ENCODE assay signal across 16 mouse cellular contexts in genomic region chr1:40275285-40276013, GRCm38 (mm10). TPM values are rescaled to one million over a fixed set of nuclear protein-coding genes. Genes with fewer than 3 reads are reported as not detected.
A peak's percentile ranks its signal among the peaks of the same experiment; 100 is the strongest.
DNase-seq lines count a peak whose midpoint lies in the region; ATAC-seq lines count a peak whose summit lies in the region.
"Had no signal": no experiment of that assay in that cellular context is flagged by ENCODE, and none has a peak within 500 bp of the region (broad histone marks: within the 10 kb centered on the region; RNA-seq: fewer than 3 reads in every experiment).

No protein-coding gene starts in this region.

- no peak for DNase-seq in intestine, embryonic 14.5 days (ENCODE audit: low spot score)
- no peak for DNase-seq in lung, adult 18-20 months
- peak; percentile 68 for DNase-seq in fibroblast of lung, adult 2 months (ENCODE audit: low read depth)
- DNase-seq in hindbrain, embryonic 14.5 days (ENCODE audit: low spot score) = no peak
- no peak for DNase-seq in spleen, postnatal 36 days (ENCODE audit: low spot score in 2 of 2)
- DNase-seq: adrenal gland, postnatal 25 days; cerebellum, postnatal 10 days; layer of hippocampus, postnatal 36 days; left cerebral cortex, postnatal 4 days; midbrain, embryonic 14.5 days; thymus, postnatal 25 days had no signal

- no peak overlapping the region for H3K4me3 ChIP-seq in intestine, embryonic 14.5 days (ENCODE audit: low read depth, low read length)
- H3K4me3 ChIP-seq in intestine, embryonic 15.5 days (replicated peaks) = no peak overlapping the region
- no peak overlapping the region for H3K4me3 ChIP-seq in lung, embryonic 16.5 days (ENCODE audit: low read length)
- H3K4me3 ChIP-seq in hindbrain, embryonic 14.5 days (replicated peaks; ENCODE audit: low read length) = no peak overlapping the region
- H3K4me3 ChIP-seq: heart, embryonic 13.5 days had no signal

- WGBS in intestine, embryonic 14.5 days = 61% methylated on average over 10 of the region's 10 CpGs
- 60% methylated on average over 10 of the region's 10 CpGs for WGBS in intestine, embryonic 15.5 days
- WGBS in lung, embryonic 16.5 days = 43% methylated on average over 10 of the region's 10 CpGs
- 77% methylated on average over 10 of the region's 10 CpGs for WGBS in hindbrain, embryonic 14.5 days

- no peaks in the 10 kb centered on the region for H3K27me3 ChIP-seq in intestine, embryonic 14.5 days (replicated peaks; ENCODE audit: control insufficient read depth, insufficient read depth, low read length)
- no peaks in the 10 kb centered on the region for H3K27me3 ChIP-seq in intestine, embryonic 15.5 days (replicated peaks)
- H3K27me3 ChIP-seq in lung, embryonic 16.5 days (ENCODE audit: control insufficient read depth, insufficient read depth, low read depth, low read length) = no peaks in the 10 kb centered on the region
- no peaks in the 10 kb centered on the region for H3K27me3 ChIP-seq in hindbrain, embryonic 14.5 days (ENCODE audit: control insufficient read depth, insufficient read depth, low read length)
- H3K27me3 ChIP-seq: heart, embryonic 13.5 days had no signal

- H3K9me3 ChIP-seq in intestine, embryonic 14.5 days (ENCODE audit: control insufficient read depth, low read length) = no peaks in the 10 kb centered on the region
- H3K9me3 ChIP-seq in intestine, embryonic 15.5 days = no peaks in the 10 kb centered on the region
- no peaks in the 10 kb centered on the region for H3K9me3 ChIP-seq in lung, embryonic 16.5 days (ENCODE audit: control insufficient read depth, low read length)
- no peaks in the 10 kb centered on the region for H3K9me3 ChIP-seq in hindbrain, embryonic 14.5 days (ENCODE audit: control insufficient read depth, low read length)
- H3K9me3 ChIP-seq: heart, embryonic 13.5 days had no signal

- no peaks in the 10 kb centered on the region for H3K36me3 ChIP-seq in intestine, embryonic 14.5 days (ENCODE audit: control insufficient read depth, insufficient read depth, low read length)
- H3K36me3 ChIP-seq in intestine, embryonic 15.5 days = no peaks in the 10 kb centered on the region
- no peaks in the 10 kb centered on the region for H3K36me3 ChIP-seq in lung, embryonic 16.5 days (ENCODE audit: control insufficient read depth, insufficient read depth, low read length)
- no peaks in the 10 kb centered on the region for H3K36me3 ChIP-seq in hindbrain, embryonic 14.5 days (replicated peaks; ENCODE audit: control insufficient read depth, insufficient read depth)

- no peak for ATAC-seq in intestine, embryonic 14.5 days (replicated peaks; ENCODE audit: low FRiP score, low TSS enrichment, low read depth)
- no peak for ATAC-seq in intestine, embryonic 15.5 days
- ATAC-seq in lung, embryonic 16.5 days (ENCODE audit: low read depth) = peak; percentile 47; the same call in 1 of the 2 replicates
- ATAC-seq in hindbrain, embryonic 14.5 days (ENCODE audit: low FRiP score) = no peak
- ATAC-seq: hindbrain, embryonic 16.5 days had no signal

- H3K4me1 ChIP-seq in intestine, embryonic 14.5 days (replicated peaks; ENCODE audit: control insufficient read depth, insufficient read depth, low read length) = 0 out of 2 replicates have a peak, but pooled peaks cover 4% of the 10 kb centered on the region
- H3K4me1 ChIP-seq in intestine, embryonic 15.5 days (replicated peaks) = no peaks in the 10 kb centered on the region
- H3K4me1 ChIP-seq in lung, embryonic 16.5 days (replicated peaks; ENCODE audit: control insufficient read depth, insufficient read depth, low read length) = peaks cover 17% of the 10 kb centered on the region
- no peaks in the 10 kb centered on the region for H3K4me1 ChIP-seq in hindbrain, embryonic 14.5 days (replicated peaks; ENCODE audit: control insufficient read depth, insufficient read depth, low read length)

- H3K9ac ChIP-seq in intestine, embryonic 14.5 days (ENCODE audit: low read length) = no peak overlapping the region
- no peak overlapping the region for H3K9ac ChIP-seq in intestine, embryonic 15.5 days
- no peak overlapping the region for H3K9ac ChIP-seq in lung, embryonic 16.5 days (ENCODE audit: low read length)
- H3K9ac ChIP-seq in hindbrain, embryonic 14.5 days = no peak overlapping the region
- H3K9ac ChIP-seq: heart, embryonic 13.5 days had no signal

- H3K4me2 ChIP-seq in intestine, embryonic 14.5 days (ENCODE audit: low read length) = no peak overlapping the region
- no peak overlapping the region for H3K4me2 ChIP-seq in intestine, embryonic 15.5 days (replicated peaks)
- H3K4me2 ChIP-seq in lung, embryonic 16.5 days (ENCODE audit: low read depth, low read length) = no peak overlapping the region; the same call in 1 of the 2 replicates
- H3K4me2 ChIP-seq in hindbrain, embryonic 14.5 days (replicated peaks) = no peak overlapping the region
- H3K4me2 ChIP-seq: heart, embryonic 13.5 days had no signal

- 0 out of 2 replicates have a peak overlapping the region, but pooled peaks have one; percentile 4 for H3K27ac ChIP-seq in intestine, embryonic 14.5 days (ENCODE audit: low read depth)
- no peak overlapping the region for H3K27ac ChIP-seq in intestine, embryonic 15.5 days
- peak overlapping the region; percentile 48; the same call in 1 of the 2 replicates for H3K27ac ChIP-seq in lung, embryonic 16.5 days (ENCODE audit: low read length)
- no peak overlapping the region for H3K27ac ChIP-seq in hindbrain, embryonic 14.5 days
- H3K27ac ChIP-seq: heart, embryonic 13.5 days; macrophage had no signal

RNA-seq across cellular contexts. Expression of gene Il1rl2, which starts 49.0 kb away (rescaled TPM):
- polyA plus RNA-seq in intestine, embryonic 14.5 days (2014; fragmentation: Nextera tagmentation; extraction: Ambion mirVana) = 3.4 and 4.3 TPM in 2 replicates
- polyA plus RNA-seq in intestine, embryonic 15.5 days (2015; fragmentation: Nextera tagmentation; extraction: Ambion mirVana) = 4.9 and 5.3 TPM in 2 replicates
- polyA plus RNA-seq in lung, embryonic 16.5 days (2015; fragmentation: Nextera tagmentation; extraction: Ambion mirVana) = 12.4 and 13.2 TPM in 2 replicates
- polyA plus RNA-seq in hindbrain, embryonic 14.5 days (2014; fragmentation: Nextera tagmentation; extraction: Ambion mirVana) = 1.0 and 1.3 TPM in 2 replicates

RNA-seq across cellular contexts. Expression of gene Il1r1, which starts 50.6 kb away (rescaled TPM):
- polyA plus RNA-seq in intestine, embryonic 14.5 days (2014; fragmentation: Nextera tagmentation; extraction: Ambion mirVana) = 7.3 and 8.6 TPM in 2 replicates
- 6.4 and 7.5 TPM in 2 replicates for polyA plus RNA-seq in intestine, embryonic 15.5 days (2015; fragmentation: Nextera tagmentation; extraction: Ambion mirVana)
- 11.2 and 11.7 TPM in 2 replicates for polyA plus RNA-seq in lung, embryonic 16.5 days (2015; fragmentation: Nextera tagmentation; extraction: Ambion mirVana)
- 0.66 and 0.70 TPM in 2 replicates for polyA plus RNA-seq in hindbrain, embryonic 14.5 days (2014; fragmentation: Nextera tagmentation; extraction: Ambion mirVana)

Comparison
In these comparisons a context has a peak if more than half of its experiments do, and no peak if none do; other contexts are left out.
1. H3K27ac ChIP-seq: peak in intestine, embryonic 14.5 days (single experiment) and lung, embryonic 16.5 days (single experiment); none in intestine, embryonic 15.5 days (single experiment) and hindbrain, embryonic 14.5 days (single experiment).